Mouse (Mus musculus) B cell, adult (primary cell): ENCODE measurements around the gene Kansl1. TPM values are rescaled to one million over a fixed set of nuclear protein-coding genes. Genes with fewer than 3 reads are reported as not detected.

ENCODE experiments used
- total RNA-seq: library from RNA; stranded (reverse); gene quantifications from 4 replicates; pipeline ENCODE4 v1.2.4, GENCODE M21; 2023; ENCODE audit not compliant: inconsistent age

Kansl1 gene
- 124 to 134 TPM (median 128 TPM) in 4 replicates for total RNA-seq

DNA sequence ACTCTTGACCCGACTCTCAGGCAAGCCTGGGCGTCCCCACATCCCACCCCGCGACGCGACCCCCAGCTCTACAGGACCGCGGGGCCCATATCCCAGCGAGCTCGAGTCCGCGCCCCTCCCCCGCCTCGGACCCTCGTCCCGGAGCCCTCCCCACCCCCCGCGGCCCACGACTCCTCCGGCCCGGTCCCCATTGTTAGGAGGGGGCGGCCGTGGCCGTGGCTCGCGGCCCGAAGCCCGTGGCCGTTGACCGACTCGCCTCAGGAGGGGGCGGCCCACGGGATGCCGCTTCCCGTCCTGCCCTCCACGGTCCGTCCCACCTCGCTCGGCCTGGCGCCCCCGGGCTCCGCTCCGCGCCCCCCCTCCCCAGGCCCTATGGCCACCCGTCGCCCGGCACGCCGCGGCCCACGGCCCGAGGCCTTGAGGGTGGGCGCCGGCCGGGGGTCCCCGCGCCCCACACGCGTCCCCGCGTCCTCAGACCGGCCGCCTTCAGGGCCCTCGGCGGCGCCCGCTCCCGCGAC is at the start of gene Kansl1:
Gene Kansl1, minus strand, starts transcription at position 111 of the 518 bp plus-strand sequence.

Other genes with a start within 250 kb of the Kansl1 start
- gene Mapt, start 237.5 kb downstream of the Kansl1 start, total RNA-seq, result 0.24 TPM in 1 of 4 replicates, not detected in the others
- gene Cdc27, start 81.8 kb upstream of the Kansl1 start, total RNA-seq, result 36.4 to 53.6 TPM (median 44.3 TPM) in 4 replicates
- 44.6 to 61.8 TPM (median 56.4 TPM) in 4 replicates for gene Myl4, start 81.8 kb upstream of the Kansl1 start, total RNA-seq
- gene Itgb3, start 139.1 kb upstream of the Kansl1 start, total RNA-seq, result 32.4 to 40.2 TPM (median 37.8 TPM) in 4 replicates
- 0.15 TPM in 1 of 4 replicates, not detected in the others for gene Gm11639, start 216.8 kb upstream of the Kansl1 start, total RNA-seq